ENCODE assay signal across 8 mouse cellular contexts in the genomic region with DNA sequence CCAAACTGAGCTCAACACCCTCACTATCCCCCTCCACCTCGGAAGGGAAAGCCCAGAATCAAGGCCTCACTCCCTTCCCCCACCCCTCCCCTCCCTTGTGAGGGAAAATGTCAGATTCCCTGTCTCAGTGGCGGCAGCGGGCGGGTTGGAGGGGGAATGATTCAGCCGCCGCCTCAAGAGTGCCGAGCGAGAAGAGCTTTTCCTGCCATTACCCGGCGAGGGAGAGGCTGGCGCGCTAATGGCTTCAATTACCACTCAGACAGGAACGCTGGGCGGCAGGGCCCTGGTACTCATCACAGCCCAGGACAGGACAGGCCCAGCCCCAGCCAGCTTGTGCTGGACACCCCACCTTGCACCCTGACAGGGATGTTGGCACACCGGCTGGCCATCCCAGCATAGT. TPM values are rescaled to one million over a fixed set of nuclear protein-coding genes. Genes with fewer than 3 reads are reported as not detected.
DNase-seq lines count a peak whose midpoint lies in the region; ATAC-seq lines count a peak whose summit lies in the region.

No protein-coding gene starts in this region.

- H3K4me1 ChIP-seq in heart, embryonic 15.5 days (replicated peaks), result peaks cover 67% of the 10 kb centered on the region
- peaks cover 39% of the 10 kb centered on the region for H3K4me1 ChIP-seq in forebrain, embryonic 14.5 days (ENCODE audit: control insufficient read depth, insufficient read depth, low read length)

- H3K27ac ChIP-seq in heart, embryonic 15.5 days, result peak overlapping the region; percentile 80
- H3K27ac ChIP-seq in forebrain, embryonic 14.5 days (ENCODE audit: low read depth, low read length), result peak overlapping the region; percentile 87

- no peaks in the 10 kb centered on the region for H3K9me3 ChIP-seq in heart, embryonic 15.5 days (replicated peaks)
- H3K9me3 ChIP-seq in forebrain, embryonic 14.5 days (replicated peaks; ENCODE audit: control insufficient read depth, low read length), result no peaks in the 10 kb centered on the region

- 23% methylated on average over 15 of the region's 15 CpGs for WGBS in heart, embryonic 15.5 days
- WGBS in forebrain, embryonic 14.5 days, result 27% methylated on average over 15 of the region's 15 CpGs

- DNase-seq in heart, adult 18-20 months, result no peak
- DNase-seq in adrenal gland, adult 18-20 months (ENCODE audit: low spot score in 2 of 2), result peak; percentile 38 to 55
- peak; percentile 69 for DNase-seq in forebrain, embryonic 14.5 days (ENCODE audit: low spot score)
- DNase-seq in lung, postnatal 14 days, result peak; percentile 42
- no peak for DNase-seq in ovary, adult 18-20 months (ENCODE audit: low spot score)
- DNase-seq in gastrocnemius, postnatal 14 days, result no peak
- DNase-seq in cerebellum, adult 18-20 months, result no peak

- no peak overlapping the region for H3K4me3 ChIP-seq in heart, embryonic 15.5 days
- no peak overlapping the region for H3K4me3 ChIP-seq in forebrain, embryonic 14.5 days (ENCODE audit: low read depth, low read length)

- 0 out of 2 replicates have a peak, but pooled peaks cover 5% of the 10 kb centered on the region for H3K36me3 ChIP-seq in heart, embryonic 15.5 days
- H3K36me3 ChIP-seq in forebrain, embryonic 14.5 days (ENCODE audit: control insufficient read depth, insufficient read depth, low read length), result peaks cover 39% of the 10 kb centered on the region

- peak overlapping the region; percentile 12 for H3K9ac ChIP-seq in heart, embryonic 15.5 days
- H3K9ac ChIP-seq in forebrain, embryonic 14.5 days (ENCODE audit: low read length), result peak overlapping the region; percentile 29; the same call in 1 of the 2 replicates

- intact Hi-C loops in gastrocnemius, postnatal 14 days (cut with DNase I; ENCODE audit: low total_unique reads), result no loop called here

- peak overlapping the region; percentile 15; the same call in 1 of the 2 replicates for H3K4me2 ChIP-seq in heart, embryonic 15.5 days
- peak overlapping the region; percentile 24; the same call in 1 of the 2 replicates for H3K4me2 ChIP-seq in forebrain, embryonic 14.5 days (ENCODE audit: low read length)

- ATAC-seq in heart, embryonic 15.5 days (replicated peaks; ENCODE audit: insufficient number of reproducible peaks, insufficient read depth, low FRiP score, low read depth), result peak; percentile 28; the same call in 1 of the 2 replicates
- ATAC-seq in forebrain, embryonic 14.5 days, result 0 out of 2 replicates have a peak, but pooled peaks have one; percentile 4

- H3K27me3 ChIP-seq in heart, embryonic 15.5 days, result no peaks in the 10 kb centered on the region
- H3K27me3 ChIP-seq in forebrain, embryonic 14.5 days (replicated peaks; ENCODE audit: control insufficient read depth, insufficient read depth, low read length), result no peaks in the 10 kb centered on the region

RNA-seq across cellular contexts. Expression of gene Ptprf, which starts 25.6 kb away (rescaled TPM):
- polyA plus RNA-seq in heart, embryonic 15.5 days (2015; fragmentation: Nextera tagmentation; extraction: Ambion mirVana), result 16.7 and 32.2 TPM in 2 replicates
- 1 to 10 TPM; 3.5 to 7.0 TPM for total RNA-seq in heart, adult 18-20 months (2021)
- 10 to 100 TPM; 42.5 to 43.1 TPM for total RNA-seq in adrenal gland, adult 18-20 months (2021)
- 42.0 and 50.2 TPM in 2 replicates for polyA plus RNA-seq in forebrain, embryonic 14.5 days (2014; fragmentation: Nextera tagmentation; extraction: Ambion mirVana)
- 10 to 100 TPM in 1 of 2 experiments, 1 to 10 TPM in 1; 7.7 to 11.7 TPM for total RNA-seq in gastrocnemius, postnatal 14 days (2021)

Comparison
In these comparisons a context has a peak if more than half of its experiments do, and no peak if none do; other contexts are left out.
1. DNase-seq: peak in adrenal gland, adult 18-20 months (2 of 2), forebrain, embryonic 14.5 days (single experiment) and lung, postnatal 14 days (single experiment); none in heart, adult 18-20 months (0 of 2), ovary, adult 18-20 months (single experiment), gastrocnemius, postnatal 14 days (single experiment) and cerebellum, adult 18-20 months (0 of 2).